Mouse (Mus musculus): ENCODE data around the gene St3gal3.

DNA sequence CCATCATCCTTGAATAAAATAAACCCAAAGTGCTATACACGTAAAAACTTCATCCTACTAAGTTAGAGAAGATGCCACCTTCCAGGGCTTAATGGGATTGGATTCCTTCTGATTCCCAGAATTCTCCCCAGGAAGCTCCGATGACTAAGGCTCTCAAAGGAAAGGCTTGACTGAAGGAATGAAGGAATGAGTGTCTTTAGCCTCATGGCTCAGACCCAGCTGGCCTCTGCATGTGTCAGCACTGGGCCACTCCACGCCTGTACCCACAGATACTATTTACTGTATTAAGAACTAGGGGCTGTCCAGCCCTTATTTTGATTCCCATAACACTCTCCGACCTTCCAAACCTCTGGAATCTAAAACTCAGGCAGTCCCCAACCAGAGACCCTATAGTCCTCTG, 200.6 kb downstream of the St3gal3 start:
- TF ChIP-seq CTCF (IDR thresholded peaks at IDR 0.05; ENCODE audit: low read depth) (no peak), EP300 (IDR thresholded peaks at IDR 0.05; ENCODE audit: low read depth) (no peak)
